Mouse (Mus musculus) CD4-positive, CD25-positive, alpha-beta regulatory T cell, adult 4 months (primary cell): ENCODE results near the gene Ccdc88b. TPM values are rescaled to one million over a fixed set of nuclear protein-coding genes. Genes with fewer than 3 reads are reported as not detected.
A peak's percentile ranks its signal among the peaks of the same experiment; 100 is the strongest.
"Not testable (repeated sequence)": the region's sequence is repeated elsewhere in the genome, so short reads cannot be mapped to it uniquely, and the experiment has no call there.

Experiments
- ATAC-seq: one replicate; pipeline ENCODE4 v1.8.0; 2017
- polyA plus RNA-seq, 2 experiments: library from polyadenylated mRNA; unstranded; fragments of 100-300 nt; shearing (Covaris generic); gene quantifications; one replicate each; pipeline ENCODE4 v1.2.1; 2017

Ccdc88b gene
- polyA plus RNA-seq, result 1 to 10 TPM; 3.1 to 5.2 TPM

- ATAC-seq, result peak; percentile 98
Observed at GRCm38 (mm10) chr19:6858031-6858430, at the start of gene Ccdc88b. Gene Ccdc88b, minus strand, starts transcription at chr19:6858211.

DNA sequence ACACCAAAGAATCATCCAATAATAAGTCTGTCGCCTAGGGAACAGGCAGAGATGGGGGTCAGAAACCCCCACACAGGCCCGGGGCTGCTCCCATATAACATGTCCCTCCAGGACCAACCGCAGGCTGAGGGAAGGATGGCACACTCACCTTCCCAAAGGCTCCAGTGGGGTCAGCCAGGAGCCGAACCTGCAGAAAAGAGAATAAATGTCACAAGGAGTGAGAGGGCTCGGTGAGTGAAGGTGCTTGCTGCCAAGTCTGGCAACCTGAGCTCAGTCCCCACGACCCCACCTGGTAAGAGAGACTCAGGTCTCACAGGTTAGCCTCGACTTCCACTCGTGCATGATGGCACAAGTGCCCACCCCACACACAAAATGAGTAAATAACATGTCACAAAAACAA is 49.1 kb upstream of the Ccdc88b start:
- ATAC-seq, result no peak

- ATAC-seq, result no peak
Observed at GRCm38 (mm10) chr19:6906199-6906598, 48.2 kb upstream of the Ccdc88b start.

DNA sequence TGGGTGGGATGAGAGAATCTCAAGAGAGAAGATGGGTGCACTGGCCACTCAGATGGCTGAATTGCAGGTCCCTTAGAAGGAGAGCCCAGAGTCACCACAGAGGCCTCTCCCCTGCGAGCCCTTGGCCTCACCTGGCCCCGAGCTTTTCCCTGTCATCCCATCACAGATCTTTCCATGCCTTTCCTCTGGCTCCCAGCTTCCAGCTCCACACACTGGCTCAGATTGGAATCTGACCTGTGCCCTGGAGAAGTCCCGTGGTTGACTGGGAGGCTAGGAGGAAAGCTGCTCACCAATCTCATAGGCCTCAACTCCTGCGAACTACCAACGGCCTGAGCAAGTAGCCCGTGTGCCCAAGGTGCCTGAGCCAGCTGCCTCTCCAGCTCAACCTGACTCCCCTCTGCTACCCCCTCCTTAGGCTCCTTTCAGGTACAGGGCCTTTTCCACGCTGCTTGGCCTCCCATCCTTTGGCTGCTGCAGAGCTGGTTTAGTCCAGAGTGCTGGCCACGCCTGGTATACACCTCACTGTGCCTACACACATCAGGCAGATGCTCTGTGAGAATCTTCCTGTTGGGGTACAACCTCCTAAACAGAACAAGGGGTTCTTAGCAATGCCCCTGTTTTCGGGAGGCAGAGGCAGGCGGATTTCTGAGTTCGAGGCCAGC is 47.6 kb upstream of the Ccdc88b start:
- no peak for ATAC-seq

DNA sequence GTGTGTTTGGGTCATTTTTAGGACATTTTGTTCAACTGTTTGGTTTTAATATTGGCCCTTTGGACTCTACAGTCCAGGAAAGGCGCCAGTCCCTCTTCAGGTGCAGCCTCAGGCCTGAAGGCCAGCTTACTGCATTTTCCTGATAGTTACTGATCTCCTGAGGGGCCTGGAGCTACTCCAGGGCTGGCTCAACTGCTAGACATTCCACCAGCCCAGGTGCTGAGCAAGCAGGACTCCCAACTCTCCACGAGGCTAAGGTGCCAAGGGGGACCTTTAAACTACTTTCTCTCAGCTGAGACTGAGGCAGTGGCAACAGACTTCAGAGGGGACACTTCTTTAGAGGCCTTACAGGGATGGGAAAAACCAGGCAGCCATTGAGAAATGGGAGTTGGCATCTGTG is 46.8 kb upstream of the Ccdc88b start:
- no peak for ATAC-seq

DNA sequence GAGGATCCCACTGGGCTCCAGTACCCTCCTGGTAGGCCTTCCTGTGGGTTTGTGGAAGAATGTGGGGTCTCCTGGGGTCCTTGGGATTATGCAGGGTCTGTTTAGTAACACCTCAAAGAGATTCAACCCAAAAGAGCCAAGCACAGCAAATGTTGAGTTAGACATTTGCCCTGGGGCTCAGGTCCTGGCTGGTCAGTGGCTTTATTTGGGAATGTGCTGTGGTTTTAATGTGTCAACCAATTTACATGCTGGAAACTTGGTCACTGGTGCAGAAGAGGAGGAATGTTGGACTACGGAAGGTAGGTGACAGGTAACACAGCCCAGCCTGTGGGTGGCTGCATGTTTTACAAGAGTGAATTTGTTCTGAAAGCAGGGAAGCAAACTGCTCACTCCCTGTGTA is 45.0 kb upstream of the Ccdc88b start:
- ATAC-seq, result no peak

GRCm38 (mm10) chr19:6899641-6900040 is 41.6 kb upstream of the Ccdc88b start:
- ATAC-seq, result no peak

- ATAC-seq, result not testable (repeated sequence)
Observed at GRCm38 (mm10) chr19:6895608-6896305, 37.7 kb upstream of the Ccdc88b start.

- ATAC-seq, result no peak
Observed at GRCm38 (mm10) chr19:6893731-6894451, 35.9 kb upstream of the Ccdc88b start.

DNA sequence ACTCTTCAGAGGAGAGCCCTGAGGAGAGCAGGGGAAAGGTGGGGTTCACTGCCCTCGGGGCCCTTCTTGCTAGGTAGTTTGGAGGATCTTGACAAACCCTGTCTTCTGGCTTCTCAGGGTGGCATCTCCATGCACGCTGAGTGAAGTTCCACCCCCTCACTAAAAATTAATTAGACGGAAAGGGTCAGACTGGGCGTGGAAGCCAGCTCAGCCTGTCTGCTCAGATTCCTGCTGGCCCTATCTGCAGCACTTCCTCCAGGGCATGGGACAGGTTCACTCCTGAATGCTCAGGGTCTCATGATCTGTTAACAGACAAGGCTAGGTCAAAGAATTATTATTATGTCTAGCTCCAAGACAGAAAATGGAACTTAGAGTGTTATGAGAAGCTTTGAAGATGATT is 34.5 kb upstream of the Ccdc88b start:
- no peak for ATAC-seq

GRCm38 (mm10) chr19:6877965-6878364 is 20.0 kb upstream of the Ccdc88b start:
- ATAC-seq, result no peak

- ATAC-seq, result no peak
Observed at GRCm38 (mm10) chr19:6876799-6877198, 18.8 kb upstream of the Ccdc88b start.

DNA sequence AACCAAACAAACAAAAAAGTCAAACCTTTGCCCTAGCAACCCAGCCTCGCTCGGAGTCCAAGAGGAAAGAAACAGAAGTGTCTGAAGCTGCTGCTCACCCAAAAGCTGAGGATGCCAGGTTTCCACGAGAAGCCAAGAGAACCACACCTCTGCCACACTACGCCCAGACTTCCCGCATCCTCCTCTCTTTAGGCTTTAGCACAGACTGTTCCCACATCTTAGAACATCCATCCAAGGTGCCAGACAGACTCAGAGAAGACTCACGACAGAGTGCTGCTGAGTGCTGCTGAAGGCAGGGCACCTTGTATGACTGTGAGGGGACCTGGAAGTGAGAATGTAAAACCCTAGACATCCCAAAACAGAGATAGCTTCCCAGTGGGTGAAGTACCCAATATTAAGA is 17.8 kb upstream of the Ccdc88b start:
- ATAC-seq, result no peak

GRCm38 (mm10) chr19:6874257-6874656 is 16.2 kb upstream of the Ccdc88b start:
- no peak for ATAC-seq

DNA sequence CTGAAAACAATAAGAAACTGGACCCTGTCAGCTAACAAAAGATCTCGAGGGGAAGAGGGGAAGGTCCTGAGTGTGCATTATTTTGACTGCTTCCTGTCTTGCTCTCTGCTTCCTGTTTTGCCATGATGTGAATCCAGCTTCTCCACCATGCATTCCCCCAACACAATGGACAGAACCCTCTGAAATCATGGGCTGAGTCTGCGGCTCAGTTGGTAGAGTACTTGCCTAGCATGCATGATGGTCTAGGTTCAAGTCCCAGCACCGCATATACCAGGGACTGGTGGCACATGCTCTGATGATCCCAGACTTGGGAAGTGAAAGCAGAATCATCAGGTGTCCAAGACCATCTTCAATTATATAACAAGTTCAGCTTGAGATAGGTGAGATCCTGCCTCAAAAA is 14.7 kb upstream of the Ccdc88b start:
- no peak for ATAC-seq

DNA sequence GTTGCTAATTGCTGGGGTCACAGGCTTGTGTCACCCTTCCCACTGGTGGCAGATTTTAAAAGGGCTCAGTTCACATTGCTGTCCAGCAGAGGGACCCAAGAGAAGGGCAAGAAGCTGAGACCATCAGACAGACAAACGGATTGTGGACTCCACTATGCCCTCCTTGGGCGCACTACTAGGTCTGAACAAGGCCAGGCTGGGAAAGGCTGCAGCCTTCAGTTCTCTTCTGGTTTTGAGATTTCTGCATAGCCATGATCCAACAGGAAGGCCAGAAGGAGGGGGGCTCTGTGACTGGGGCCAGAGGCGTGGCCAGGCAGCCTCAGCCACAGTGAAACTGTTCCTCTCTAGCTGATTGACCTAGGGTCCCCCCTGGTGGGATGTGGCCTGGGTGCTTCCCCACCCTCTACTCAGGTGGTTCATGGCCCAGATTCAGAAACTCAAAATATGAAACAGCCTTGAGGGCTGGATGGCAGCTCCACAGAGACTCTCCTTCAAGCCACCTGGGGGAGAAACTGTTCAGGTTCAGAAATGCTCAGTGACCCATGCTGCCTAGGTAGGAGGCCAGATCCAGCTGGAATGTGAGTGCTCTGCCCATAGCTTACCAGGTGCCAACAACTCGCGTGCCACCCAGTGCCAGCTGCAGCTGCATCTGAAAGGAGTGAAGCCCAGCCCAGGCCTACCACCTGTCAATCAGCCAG is 13.7 kb upstream of the Ccdc88b start:
- peak; percentile 58 for ATAC-seq

DNA sequence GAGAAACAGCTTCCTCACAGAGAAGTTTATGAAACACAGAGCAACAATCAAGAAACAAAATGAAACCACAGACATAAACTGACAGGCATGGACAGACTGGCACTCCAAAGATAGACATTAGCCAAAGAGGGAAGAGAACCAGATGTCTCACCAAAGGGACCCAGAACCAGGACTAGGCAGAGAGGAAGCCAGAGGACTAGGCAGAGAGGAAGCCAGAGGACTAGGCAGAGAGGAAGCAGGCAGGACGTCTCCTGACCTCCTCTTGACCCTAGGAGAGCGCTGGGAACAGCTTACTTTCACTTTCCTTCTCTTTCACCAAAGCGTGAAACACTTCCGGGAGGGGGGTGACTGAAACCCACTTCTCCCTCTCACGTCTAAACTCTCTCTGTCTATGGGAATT is 11.3 kb upstream of the Ccdc88b start:
- peak; percentile 96 for ATAC-seq

DNA sequence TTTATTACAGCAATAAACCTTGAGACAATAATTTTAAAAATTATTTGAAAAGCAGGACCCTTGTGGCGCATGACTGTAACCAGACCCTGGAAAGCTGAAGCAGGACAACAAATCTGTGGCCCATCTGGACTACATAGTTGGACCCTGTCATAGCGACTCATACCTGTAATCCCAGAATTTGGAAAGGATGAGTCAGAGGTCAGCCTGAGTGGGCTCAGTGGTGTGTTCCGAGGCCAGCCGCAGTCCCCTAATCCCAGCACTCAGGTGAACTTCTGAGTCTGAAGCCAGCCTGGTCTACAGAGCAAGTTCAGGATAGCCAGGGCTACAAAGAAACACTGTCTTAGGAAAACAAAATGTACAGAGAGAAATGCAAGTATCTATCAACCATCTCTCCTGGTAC is 3.4 kb upstream of the Ccdc88b start:
- no peak for ATAC-seq

- no peak for ATAC-seq
Observed at GRCm38 (mm10) chr19:6860706-6861105, 2.7 kb upstream of the Ccdc88b start.

- ATAC-seq, result no peak
Observed at GRCm38 (mm10) chr19:6859971-6860370, 2.0 kb upstream of the Ccdc88b start.

DNA sequence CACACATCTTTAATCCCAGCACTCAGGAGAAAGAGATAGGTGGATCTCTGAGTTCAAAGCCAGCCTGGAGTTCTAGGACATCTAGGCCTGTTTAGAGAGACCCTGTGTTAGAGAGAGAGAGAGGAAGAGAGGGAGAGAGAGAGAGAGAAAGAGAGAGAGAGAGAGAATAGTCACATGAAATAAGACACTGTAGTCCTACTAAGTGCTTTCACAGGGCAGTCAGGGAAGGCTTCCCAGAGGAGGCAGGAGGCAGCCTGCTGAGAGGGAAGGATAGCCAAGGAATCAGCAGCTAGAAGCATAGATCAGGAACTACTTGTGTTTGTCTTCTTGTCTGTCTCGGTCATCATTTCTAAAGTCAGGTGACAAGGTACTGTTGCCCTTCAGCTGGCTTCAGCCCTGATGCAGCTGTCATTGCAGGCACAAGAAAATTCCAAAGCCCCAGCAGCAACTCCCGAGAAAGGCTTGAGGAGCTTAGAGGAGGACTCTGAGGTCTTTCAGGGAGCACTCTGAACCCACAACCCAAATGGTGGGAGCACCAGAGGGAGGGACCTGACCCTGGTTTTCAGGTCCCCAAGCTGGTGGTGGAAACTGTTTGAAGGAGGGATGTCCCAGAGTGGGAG is 1.1 kb upstream of the Ccdc88b start:
- ATAC-seq, result no peak

- ATAC-seq, result no peak
Observed at GRCm38 (mm10) chr19:6857391-6858005, 513 bp downstream of the Ccdc88b start.
